Comparison of ENCODE assay signal across 8 mouse cellular contexts in the genomic region with DNA sequence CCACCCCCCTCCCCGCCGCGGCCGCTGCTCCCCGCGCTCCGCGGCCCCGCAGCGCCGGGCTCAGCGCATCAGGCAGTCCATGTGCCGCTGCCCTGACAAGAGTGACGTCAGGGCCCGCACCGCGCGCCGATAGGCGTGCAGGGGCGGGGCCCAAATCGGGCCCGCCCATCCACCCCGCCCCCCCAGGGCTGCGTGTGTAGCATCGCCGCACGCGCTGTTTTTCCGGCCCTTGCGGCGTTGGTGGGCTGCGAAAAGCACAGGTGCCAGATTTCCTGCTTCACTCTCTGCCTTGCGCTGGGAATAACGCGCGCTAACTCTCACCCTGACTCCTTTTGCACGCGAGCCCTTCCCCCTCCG. TPM values are rescaled to one million over a fixed set of nuclear protein-coding genes. Genes with fewer than 3 reads are reported as not detected.
DNase-seq lines count a peak whose midpoint lies in the region; ATAC-seq and TF ChIP-seq lines count a peak whose summit lies in the region.

Gene Hlf, minus strand, starts transcription at position 79 of the 357 bp plus-strand sequence.

- WGBS in forebrain, embryonic 13.5 days = under 1% methylated on average over 38 of the region's 40 CpGs
- under 1% methylated on average over 39 of the region's 40 CpGs for WGBS in heart, postnatal 0 days
- under 1% methylated on average over 38 of the region's 40 CpGs for WGBS in liver, embryonic 14.5 days (ENCODE audit: insufficient replicate concordance)
- WGBS in stomach, embryonic 15.5 days = under 1% methylated on average over 34 of the region's 40 CpGs

- H3K9ac ChIP-seq in forebrain, embryonic 13.5 days = peak within 1 kb of the TSS; percentile 64
- peak within 1 kb of the TSS; percentile 64 for H3K9ac ChIP-seq in heart, postnatal 0 days (replicated peaks; ENCODE audit: low read depth, low read length)
- no peak within 1 kb of the TSS for H3K9ac ChIP-seq in liver, embryonic 14.5 days (replicated peaks)
- 0 out of 2 replicates have a peak within 1 kb of the TSS, but pooled peaks have one; percentile 32 for H3K9ac ChIP-seq in stomach, embryonic 15.5 days

- H3K4me2 ChIP-seq in forebrain, embryonic 13.5 days = peak within 1 kb of the TSS; percentile 93
- H3K4me2 ChIP-seq in heart, postnatal 0 days (ENCODE audit: low read depth, low read length) = peak within 1 kb of the TSS; percentile 99
- H3K4me2 ChIP-seq in liver, embryonic 14.5 days (ENCODE audit: low read depth) = peak within 1 kb of the TSS; percentile 67
- H3K4me2 ChIP-seq in stomach, embryonic 15.5 days = peak within 1 kb of the TSS; percentile 96

- H3K4me1 ChIP-seq in E14TG2a.4 (replicated peaks; ENCODE audit: low read depth, low read length) = peaks cover 37% of the 10 kb centered on the region
- peaks cover 29% of the 10 kb centered on the region for H3K4me1 ChIP-seq in forebrain, embryonic 13.5 days
- peaks cover 6% of the 10 kb centered on the region for H3K4me1 ChIP-seq in heart, postnatal 0 days (ENCODE audit: control insufficient read depth, insufficient read depth)
- peaks cover 0 to 5% of the 10 kb centered on the region in 2 experiments; a peak in 2 of 4 replicates for H3K4me1 ChIP-seq in liver, embryonic 14.5 days (replicated peaks; ENCODE audit: control insufficient read depth in 2 of 2, insufficient read depth in 2 of 2, low read length in 1 of 2)
- peaks cover 7% of the 10 kb centered on the region for H3K4me1 ChIP-seq in stomach, embryonic 15.5 days

- ATAC-seq in forebrain, embryonic 13.5 days = peak; percentile 98
- ATAC-seq in heart, postnatal 0 days (ENCODE audit: insufficient read depth, low read depth) = peak; percentile 97
- ATAC-seq in liver, embryonic 14.5 days (ENCODE audit: insufficient read depth) = peak; percentile 87
- peak; percentile 95 for ATAC-seq in stomach, embryonic 15.5 days (ENCODE audit: insufficient read depth, low FRiP score, low read depth)

- peaks cover 78% of the 10 kb centered on the region for H3K27me3 ChIP-seq in E14TG2a.4 (ENCODE audit: insufficient read depth, low read length)
- H3K27me3 ChIP-seq in forebrain, embryonic 13.5 days = peaks cover 62% of the 10 kb centered on the region
- H3K27me3 ChIP-seq in heart, postnatal 0 days (ENCODE audit: control insufficient read depth, insufficient read depth, low read length) = peaks cover 13% of the 10 kb centered on the region
- peaks cover 34% of the 10 kb centered on the region for H3K27me3 ChIP-seq in liver, embryonic 14.5 days (ENCODE audit: control insufficient read depth, insufficient read depth, low read length)
- H3K27me3 ChIP-seq in stomach, embryonic 15.5 days (replicated peaks) = peaks cover 13% of the 10 kb centered on the region

- DNase-seq in c-Kit-positive CD71-positive TER-119-positive erythroid progenitor cells, embryonic 14.5 days (ENCODE audit: low spot score) = peak; percentile 72
- peak; percentile 87 for DNase-seq in heart, postnatal 0 days (ENCODE audit: low spot score)
- DNase-seq in kidney, postnatal 36 days = peak; percentile 90 to 95
- peak; percentile 59 to 62 (median 62) for DNase-seq in liver, embryonic 14.5 days (ENCODE audit: low read depth in 3 of 3, low spot score in 3 of 3)
- peak; percentile 91 for DNase-seq in neural tube, embryonic 10.5 days (ENCODE audit: extremely low spot score, low spot score)

- peak within 1 kb of the TSS; percentile 76 for H3K4me3 ChIP-seq in E14TG2a.4 (replicated peaks; ENCODE audit: low read length)
- H3K4me3 ChIP-seq in forebrain, embryonic 13.5 days = peak within 1 kb of the TSS; percentile 49
- peak within 1 kb of the TSS; percentile 72 for H3K4me3 ChIP-seq in heart, postnatal 0 days (ENCODE audit: low read depth, low read length)
- H3K4me3 ChIP-seq in liver, embryonic 14.5 days (ENCODE audit: insufficient read depth in 1 of 2, low read depth in 2 of 2, low read length in 2 of 2) = peak within 1 kb of the TSS; percentile 48 to 54
- peak within 1 kb of the TSS; percentile 54 for H3K4me3 ChIP-seq in stomach, embryonic 15.5 days (replicated peaks)

- TF ChIP-seq EP300 in heart, postnatal 0 days (IDR thresholded peaks at IDR 0.05; ENCODE audit: low read depth) = no peak
- TF ChIP-seq EP300 in liver, embryonic 14.5 days (IDR thresholded peaks at IDR 0.05; ENCODE audit: low read depth) = no peak

- H3K27ac ChIP-seq in forebrain, embryonic 13.5 days = no peak within 1 kb of the TSS
- H3K27ac ChIP-seq in heart, postnatal 0 days (ENCODE audit: low read depth) = peak within 1 kb of the TSS; percentile 32
- no peak within 1 kb of the TSS for H3K27ac ChIP-seq in liver, embryonic 14.5 days
- H3K27ac ChIP-seq in stomach, embryonic 15.5 days = no peak within 1 kb of the TSS

- H3K36me3 ChIP-seq in E14TG2a.4 (ENCODE audit: insufficient read depth, low read length) = no peaks in the 10 kb centered on the region
- no peaks in the 10 kb centered on the region for H3K36me3 ChIP-seq in forebrain, embryonic 13.5 days (ENCODE audit: poor library complexity, severe bottlenecking)
- 0 out of 2 replicates have a peak, but pooled peaks cover 8% of the 10 kb centered on the region for H3K36me3 ChIP-seq in heart, postnatal 0 days (replicated peaks; ENCODE audit: control insufficient read depth, insufficient read depth, low read length)
- no peaks in the 10 kb centered on the region for H3K36me3 ChIP-seq in liver, embryonic 14.5 days (replicated peaks; ENCODE audit: control insufficient read depth, insufficient read depth, low read depth)
- H3K36me3 ChIP-seq in stomach, embryonic 15.5 days = no peaks in the 10 kb centered on the region

- no peak for TF ChIP-seq CTCF in E14TG2a.4 (conservative IDR thresholded peaks at IDR 0.05; ENCODE audit: low read length)
- no peak for TF ChIP-seq CTCF in heart, postnatal 0 days (IDR thresholded peaks at IDR 0.05; ENCODE audit: low read depth)
- TF ChIP-seq CTCF in liver, embryonic 14.5 days (IDR thresholded peaks at IDR 0.05; ENCODE audit: low read depth) = no peak

- no peaks in the 10 kb centered on the region for H3K9me3 ChIP-seq in E14TG2a.4 (ENCODE audit: low read length)
- no peaks in the 10 kb centered on the region for H3K9me3 ChIP-seq in forebrain, embryonic 13.5 days (replicated peaks)
- no peaks in the 10 kb centered on the region for H3K9me3 ChIP-seq in heart, postnatal 0 days (replicated peaks; ENCODE audit: control insufficient read depth, low read length)
- no peaks in the 10 kb centered on the region for H3K9me3 ChIP-seq in liver, embryonic 14.5 days (ENCODE audit: control insufficient read depth, low read length)
- H3K9me3 ChIP-seq in stomach, embryonic 15.5 days = no peaks in the 10 kb centered on the region

RNA-seq across cellular contexts. Expression of gene Hlf, which starts in this region (rescaled TPM):
- polyA plus RNA-seq in forebrain, embryonic 13.5 days (2015; fragmentation: Nextera tagmentation; extraction: Ambion mirVana) = 2.0 and 2.7 TPM in 2 replicates
- total RNA-seq in heart, postnatal 0 days (2014; rRNA removed; ENCODE audit: low replicate concordance) = 5.4 and 7.6 TPM in 2 replicates
- polyA plus RNA-seq in heart, postnatal 0 days (2015; fragmentation: Nextera tagmentation; extraction: Ambion mirVana) = 6.8 and 7.0 TPM in 2 replicates
- 2.5 and 2.7 TPM in 2 replicates for polyA plus RNA-seq in liver, embryonic 14.5 days (2012; rRNA removed)
- 3.7 TPM in 2 replicates for polyA plus RNA-seq in liver, embryonic 14.5 days (2014; fragmentation: Nextera tagmentation; extraction: Ambion mirVana)
- polyA plus RNA-seq in stomach, embryonic 15.5 days (2015; fragmentation: Nextera tagmentation; extraction: Ambion mirVana) = 1.8 and 1.9 TPM in 2 replicates
